Mouse (Mus musculus) hindbrain, embryonic 15.5 days (tissue): ENCODE measurements around the gene Rnf183. TPM values are rescaled to one million over a fixed set of nuclear protein-coding genes. Genes with fewer than 3 reads are reported as not detected.
"Not testable (repeated sequence)": the region's sequence is repeated elsewhere in the genome, so short reads cannot be mapped to it uniquely, and the experiment has no call there.

Experiments used
- ATAC-seq: fragments of 200-750 bp; cut with Nextera tagmentation; 2 replicates; pipeline ENCODE4 v1.8.0; 2017; ENCODE audit warnings: low read depth, moderate number of reproducible peaks, moderate TSS enrichment; ENCODE audit not compliant: low FRiP score
- H3K27ac ChIP-seq: fragments of 300-500 bp; sonication (generic); replicated peaks from 2 replicates; pipeline ENCODE4 v1.5.1; 2015; ENCODE audit warnings: mild to moderate bottlenecking, inconsistent platforms
- H3K27me3 ChIP-seq: fragments of 300-500 bp; sonication (generic); 2 replicates; pipeline ENCODE4 v1.6.1; 2015; ENCODE audit warnings: control low read depth, inconsistent platforms
- H3K36me3 ChIP-seq: fragments of 300-500 bp; sonication (generic); 2 replicates; pipeline ENCODE4 v1.6.1; 2015; ENCODE audit warnings: control low read depth, inconsistent platforms
- H3K4me1 ChIP-seq: fragments of 300-500 bp; sonication (generic); replicated peaks from 2 replicates; pipeline ENCODE4 v1.6.1; 2015; ENCODE audit warnings: control low read depth, inconsistent platforms
- H3K4me2 ChIP-seq: fragments of 300-500 bp; sonication (generic); 2 replicates; pipeline ENCODE4 v1.6.1; 2015; ENCODE audit warnings: moderate library complexity, mild to moderate bottlenecking, inconsistent platforms
- H3K4me3 ChIP-seq: fragments of 300-500 bp; sonication (generic); 2 replicates; pipeline ENCODE4 v1.5.1; 2015; ENCODE audit warnings: mild to moderate bottlenecking, inconsistent platforms
- H3K9ac ChIP-seq: fragments of 300-500 bp; sonication (generic); 2 replicates; pipeline ENCODE4 v1.6.1; 2015; ENCODE audit warnings: inconsistent platforms
- H3K9me3 ChIP-seq: fragments of 300-500 bp; sonication (generic); 2 replicates; pipeline ENCODE4 v1.6.1; 2016; ENCODE audit warnings: control low read depth, inconsistent platforms
- WGBS: fragments of 180-500 bp; shearing (Covaris S2); methylation state at CpG from one replicate; pipeline ENCODE4 v1.1.7; 2015; 5-methylcytosine and 5-hydroxymethylcytosine counted together
- polyA plus RNA-seq: library from polyadenylated mRNA; unstranded; fragments of >200 nt; fragmentation: Nextera tagmentation; extraction: Ambion mirVana; gene quantifications from 2 replicates; pipeline ENCODE4 v1.2.1, GENCODE M21; 2015

Gene Rnf183
- 0.27 TPM in 1 of 2 replicates, not detected in the other for polyA plus RNA-seq

DNA sequence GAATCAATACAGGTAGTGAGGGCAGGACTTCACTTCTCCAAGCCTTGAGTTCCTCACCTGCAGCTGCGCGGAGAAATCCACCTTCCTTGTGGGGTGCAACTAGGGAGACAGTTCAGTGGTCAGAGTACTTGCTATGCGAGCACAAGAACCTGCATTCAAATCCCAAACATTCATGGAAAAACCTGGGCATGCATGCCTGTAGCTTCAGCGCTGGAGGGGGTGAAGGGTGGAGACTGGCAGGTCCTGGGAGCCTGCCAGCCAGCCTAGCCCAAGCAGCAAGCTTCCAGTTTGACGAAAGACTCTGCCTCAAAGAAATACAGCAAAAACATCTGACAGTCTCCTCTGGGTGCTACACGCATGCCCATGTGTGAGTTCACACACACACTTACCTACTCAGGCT, at the start of gene Rnf183:
Gene Rnf183, minus strand, starts transcription at position 172 of the 400 bp plus-strand sequence.
- no peak within 1 kb of the TSS for H3K9ac ChIP-seq
- no peaks in the 10 kb centered on the region for H3K36me3 ChIP-seq
- H3K27me3 ChIP-seq = no peaks in the 10 kb centered on the region
- H3K4me3 ChIP-seq = no peak within 1 kb of the TSS
- H3K4me2 ChIP-seq = no peak within 1 kb of the TSS
- no peaks in the 10 kb centered on the region for H3K9me3 ChIP-seq
- no peak for ATAC-seq
- no peak within 1 kb of the TSS for H3K27ac ChIP-seq
- H3K4me1 ChIP-seq = no peaks in the 10 kb centered on the region
- 86% methylated on average over 6 of the region's 6 CpGs for WGBS

DNA sequence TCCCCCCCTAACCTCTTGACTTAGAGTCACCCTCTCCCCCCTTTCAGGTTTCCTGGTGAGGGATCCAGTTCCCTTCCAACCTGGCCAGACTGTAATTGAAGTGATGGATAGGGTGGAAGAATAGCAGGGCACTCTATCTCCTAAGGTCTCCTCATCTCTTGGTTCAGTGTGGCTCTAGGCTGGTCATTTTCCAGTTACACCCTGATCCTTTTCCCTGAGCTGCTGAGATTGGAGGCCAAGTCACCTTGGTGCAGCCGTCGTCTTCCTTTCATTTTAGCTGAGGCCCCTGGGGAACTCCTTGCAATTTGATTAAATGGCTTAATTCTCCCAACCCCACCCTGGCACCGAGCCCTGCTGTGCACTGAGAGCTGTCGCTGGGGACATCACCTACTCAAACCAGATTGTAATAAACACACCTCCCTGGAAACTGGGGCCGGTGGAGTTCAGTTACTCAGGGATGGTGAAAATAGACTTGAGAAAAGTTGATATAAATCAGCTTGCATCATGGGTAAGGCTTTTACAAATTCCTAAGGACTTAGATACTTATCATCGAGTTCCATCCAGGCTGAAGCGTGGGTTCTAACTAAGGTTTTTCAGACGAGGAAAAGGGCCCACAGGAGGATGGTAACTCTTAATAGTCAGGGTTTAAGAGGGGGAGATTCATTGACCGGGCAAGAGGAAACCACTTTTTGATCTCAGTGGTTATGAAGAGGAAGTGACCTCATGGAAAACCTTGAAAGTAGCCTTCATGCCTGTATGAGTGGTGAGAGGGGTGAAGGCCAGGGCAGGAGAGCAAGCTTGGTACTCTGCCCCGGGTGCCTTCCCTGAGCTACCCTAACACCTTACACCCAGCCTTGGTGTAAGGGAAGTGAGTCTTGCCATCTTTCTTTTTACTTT, 45.9 kb upstream of the Rnf183 start:
- ATAC-seq = no peak
- Histone ChIP-seq H3K4me1 (peaks cover 11% of the 10 kb centered on the region), H3K27me3 (peaks cover 24% of the 10 kb centered on the region), H3K4me3 (no peak overlapping the region), H3K36me3 (no peaks in the 10 kb centered on the region), H3K27ac (no peak overlapping the region), H3K9me3 (no peaks in the 10 kb centered on the region), H3K9ac (no peak overlapping the region), H3K4me2 (no peak overlapping the region)
- WGBS = 47% methylated on average over 10 of the region's 10 CpGs

DNA sequence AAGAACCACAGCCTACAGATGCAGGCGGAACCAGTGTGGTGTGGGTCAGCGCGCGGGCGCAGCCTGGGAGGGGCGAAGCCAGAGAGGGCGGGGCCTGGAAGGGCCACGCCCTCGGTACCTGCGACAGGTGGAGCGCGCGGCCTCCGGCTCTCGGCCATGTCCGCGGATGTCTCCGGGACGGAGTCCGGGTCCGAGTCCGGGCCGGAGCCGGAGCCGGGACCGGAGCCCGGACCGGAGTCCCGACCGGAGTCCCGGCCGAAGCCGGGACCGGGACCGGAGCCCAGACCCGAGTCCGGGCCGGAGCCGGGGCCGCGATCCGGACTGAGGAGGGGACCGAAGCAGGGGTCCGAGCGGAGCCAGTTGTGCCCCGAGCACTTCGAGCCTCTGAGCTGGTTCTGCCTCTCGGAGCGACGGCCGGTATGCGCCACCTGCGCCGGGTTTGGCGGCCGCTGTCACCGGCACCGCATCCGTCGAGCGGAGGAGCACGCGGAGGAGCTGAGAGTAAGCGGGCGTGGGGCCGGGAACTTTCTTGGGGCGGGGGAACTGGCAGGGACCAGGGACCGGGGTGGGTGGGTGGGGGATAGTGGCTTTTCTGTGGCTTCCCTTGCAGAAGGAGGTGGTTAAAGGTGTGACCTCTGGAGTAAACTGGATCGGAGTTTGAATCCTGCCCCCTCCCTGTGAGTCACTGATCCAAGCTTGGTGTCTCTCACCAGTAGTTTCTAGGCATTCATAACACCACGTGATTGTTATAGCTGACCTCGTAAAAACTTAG, 45.1 kb upstream of the Rnf183 start, which contains the start of gene Bspry:
Gene Bspry, plus strand, starts transcription at position 117 of the 772 bp plus-strand sequence.
- no peaks in the 10 kb centered on the region for H3K36me3 ChIP-seq
- no peak within 1 kb of the TSS for H3K27ac ChIP-seq
- H3K27me3 ChIP-seq = peaks cover 24% of the 10 kb centered on the region
- H3K4me2 ChIP-seq = peak within 1 kb of the TSS; percentile 78
- peak within 1 kb of the TSS; percentile 49 for H3K4me3 ChIP-seq
- no peaks in the 10 kb centered on the region for H3K9me3 ChIP-seq
- ATAC-seq = peak; percentile 89
- peaks cover 11% of the 10 kb centered on the region for H3K4me1 ChIP-seq
- 3% methylated on average over 68 of the region's 71 CpGs for WGBS
- H3K9ac ChIP-seq = peak within 1 kb of the TSS; percentile 38; the same call in 1 of the 2 replicates

DNA sequence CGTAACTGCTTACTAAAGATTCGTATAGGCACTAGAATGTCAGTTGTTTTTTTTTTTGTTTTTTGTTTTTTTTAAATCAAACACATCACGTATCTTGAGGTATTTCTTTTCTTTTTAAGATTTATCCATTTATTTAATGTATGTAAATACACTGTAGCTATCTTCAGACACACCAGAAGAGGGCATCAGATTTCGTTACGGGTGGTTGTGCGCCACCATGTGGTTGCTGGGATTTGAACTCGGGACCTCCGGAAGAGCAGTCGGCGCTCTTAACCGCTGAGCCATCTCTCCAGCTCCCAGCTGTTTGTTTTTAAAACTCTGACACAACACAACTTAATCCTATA, 44.5 kb upstream of the Rnf183 start:
- H3K27ac ChIP-seq, ATAC-seq, H3K9me3 ChIP-seq, H3K36me3 ChIP-seq: not testable (repeated sequence)
- Histone ChIP-seq H3K9ac (peak overlapping the region; percentile 38; the same call in 1 of the 2 replicates), H3K4me3 (peak overlapping the region; percentile 49), H3K4me1 (peaks cover 11% of the 10 kb centered on the region), H3K4me2 (peak overlapping the region; percentile 78), H3K27me3 (peaks cover 24% of the 10 kb centered on the region)
- whole genome bisulfite sequencing = 14% methylated on average over 11 of the region's 11 CpGs

DNA sequence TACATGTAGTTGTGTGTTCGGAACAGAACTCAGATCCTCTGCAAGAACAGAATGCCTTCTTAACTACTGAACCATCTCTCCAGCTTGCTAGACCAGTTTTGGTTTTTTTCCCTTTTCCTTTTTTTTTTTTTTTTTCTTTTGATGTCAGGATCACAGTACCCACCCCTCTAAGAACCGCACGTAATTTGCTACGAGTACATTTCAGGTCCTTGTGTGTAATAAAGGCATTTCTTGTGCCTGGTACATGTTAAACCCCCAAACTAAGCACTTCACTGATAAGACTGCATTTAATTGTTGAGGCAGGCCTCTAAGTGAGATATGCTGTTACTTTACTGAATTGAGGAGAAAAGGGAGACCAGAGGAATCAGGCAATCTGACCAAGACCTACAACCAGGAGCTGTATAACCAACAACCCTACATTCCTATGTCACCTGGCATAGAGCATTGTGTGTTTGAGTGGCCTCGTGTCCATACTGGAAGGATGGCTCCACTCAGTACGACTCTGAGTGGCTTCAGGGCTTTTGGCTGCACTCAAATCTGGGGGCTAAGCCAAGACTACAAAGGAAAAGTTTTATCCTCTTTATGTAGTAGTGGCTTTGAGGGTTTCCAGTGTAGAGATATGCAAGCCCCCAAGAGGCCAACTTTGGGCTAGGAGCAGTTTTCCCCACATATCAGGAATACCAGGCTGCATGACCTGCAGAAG, 42.6 kb upstream of the Rnf183 start:
- no peaks in the 10 kb centered on the region for H3K9me3 ChIP-seq
- WGBS = 89% methylated on average over 6 of the region's 6 CpGs
- H3K36me3 ChIP-seq = no peaks in the 10 kb centered on the region
- peaks cover 11% of the 10 kb centered on the region for H3K4me1 ChIP-seq
- H3K27me3 ChIP-seq = peaks cover 24% of the 10 kb centered on the region
- H3K4me3 ChIP-seq = no peak overlapping the region
- no peak for ATAC-seq
- no peak overlapping the region for H3K27ac ChIP-seq
- H3K4me2 ChIP-seq = no peak overlapping the region
- H3K9ac ChIP-seq = no peak overlapping the region

DNA sequence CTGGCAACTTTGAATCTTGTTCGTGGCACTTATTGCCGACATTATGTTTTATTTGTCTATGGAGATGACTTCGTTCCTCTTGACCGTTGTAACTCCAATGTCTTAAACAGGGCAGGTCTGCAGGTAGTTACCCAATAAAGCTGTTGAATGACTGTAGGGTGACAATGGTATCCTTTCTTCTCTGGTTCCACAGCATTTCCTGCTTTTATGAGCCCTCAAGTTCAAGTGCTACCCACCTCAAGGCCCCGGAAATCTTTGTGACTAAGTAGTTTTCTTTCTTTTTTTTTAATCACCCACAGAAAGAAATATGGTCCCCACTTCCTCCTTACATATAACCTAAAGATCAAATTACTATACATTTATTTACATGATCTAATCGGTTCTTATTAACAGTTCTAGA, 40.7 kb upstream of the Rnf183 start:
- H3K9me3 ChIP-seq = no peaks in the 10 kb centered on the region
- peaks cover 20% of the 10 kb centered on the region for H3K27me3 ChIP-seq
- H3K9ac ChIP-seq = no peak overlapping the region
- 95% methylated on average over 6 of the region's 6 CpGs for WGBS
- H3K27ac ChIP-seq = no peak overlapping the region
- no peak overlapping the region for H3K4me2 ChIP-seq
- H3K4me3 ChIP-seq = no peak overlapping the region
- H3K4me1 ChIP-seq = peaks cover 11% of the 10 kb centered on the region
- no peaks in the 10 kb centered on the region for H3K36me3 ChIP-seq
- ATAC-seq = no peak

DNA sequence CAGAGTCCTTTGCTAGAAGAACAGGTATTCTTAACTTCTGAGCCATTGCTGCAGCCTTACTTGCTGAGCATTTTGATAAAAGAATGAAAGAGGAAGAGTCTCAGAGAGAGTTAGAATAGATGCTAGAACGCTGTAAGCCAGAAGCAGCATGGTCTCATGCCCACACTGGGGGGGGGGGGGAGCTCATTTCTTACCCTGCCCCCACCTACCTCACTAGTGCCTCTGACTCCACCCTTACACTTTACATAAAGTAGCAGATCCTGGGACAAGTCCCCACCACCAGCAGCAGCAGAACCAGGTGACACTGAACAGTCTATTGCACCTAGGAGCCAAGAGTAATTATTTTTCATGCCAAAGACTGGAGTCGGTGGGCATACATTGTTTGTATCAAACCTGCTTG, 40.1 kb upstream of the Rnf183 start:
- Histone ChIP-seq H3K36me3 (no peaks in the 10 kb centered on the region), H3K27ac (no peak overlapping the region), H3K9ac (no peak overlapping the region), H3K4me3 (no peak overlapping the region), H3K9me3 (no peaks in the 10 kb centered on the region), H3K27me3 (peaks cover 20% of the 10 kb centered on the region), H3K4me1 (peaks cover 13% of the 10 kb centered on the region), H3K4me2 (no peak overlapping the region)
- 79% methylated on average over 2 of the region's 2 CpGs for WGBS
- ATAC-seq = no peak

DNA sequence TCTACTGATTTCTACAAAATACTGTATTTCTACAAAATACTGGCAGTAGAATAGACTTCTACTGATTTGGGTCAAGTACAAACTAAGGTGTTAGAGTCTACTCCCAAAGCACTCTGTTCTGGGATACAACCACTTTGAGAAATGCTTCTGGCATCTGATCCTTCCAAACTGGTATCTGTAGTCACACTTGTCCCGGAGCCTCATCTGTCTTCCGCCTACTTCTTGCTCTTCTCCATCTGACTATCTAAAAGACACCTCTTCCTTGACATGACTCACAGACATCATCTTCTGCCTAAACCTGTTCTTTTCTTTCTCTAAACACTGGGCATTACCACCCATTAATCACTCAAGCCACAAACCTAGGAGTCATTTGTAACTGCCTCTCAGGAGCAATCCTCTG, 37.0 kb upstream of the Rnf183 start:
- Histone ChIP-seq H3K4me1 (peaks cover 5% of the 10 kb centered on the region), H3K27me3 (0 out of 2 replicates have a peak, but pooled peaks cover 2% of the 10 kb centered on the region), H3K4me3 (no peak overlapping the region), H3K4me2 (no peak overlapping the region), H3K36me3 (no peaks in the 10 kb centered on the region), H3K27ac (no peak overlapping the region), H3K9me3 (no peaks in the 10 kb centered on the region), H3K9ac (no peak overlapping the region)
- ATAC-seq = no peak
- WGBS = 93% methylated on average over 2 of the region's 2 CpGs

DNA sequence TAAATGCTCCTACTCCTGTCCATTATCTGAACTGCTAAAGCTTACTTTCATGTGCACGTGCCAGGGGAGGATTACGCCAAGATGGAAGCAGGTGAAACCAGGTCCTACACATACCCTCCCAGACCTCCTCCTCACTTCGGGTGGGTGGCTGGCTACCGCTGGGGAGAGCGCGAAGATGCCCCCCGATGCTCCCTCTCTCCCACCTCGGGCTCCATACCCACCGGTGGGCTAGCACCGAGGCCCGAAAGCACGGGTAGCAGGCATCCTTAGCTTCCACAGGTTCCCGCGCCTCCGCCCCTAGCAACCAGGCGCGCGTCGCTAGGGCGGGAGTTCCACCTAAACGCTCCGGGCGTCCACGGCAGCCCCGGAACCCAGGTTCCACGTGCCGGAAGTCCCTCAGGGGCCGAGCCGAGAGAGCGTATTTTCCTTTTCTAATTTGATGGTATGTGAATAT, 35.6 kb upstream of the Rnf183 start, which contains the start of gene Wdr31:
Gene Wdr31, minus strand, starts transcription at position 299 of the 454 bp plus-strand sequence.
- Histone ChIP-seq H3K9me3 (no peaks in the 10 kb centered on the region), H3K4me1 (peaks cover 5% of the 10 kb centered on the region), H3K9ac (peak within 1 kb of the TSS; percentile 61), H3K36me3 (no peaks in the 10 kb centered on the region), H3K4me2 (peak within 1 kb of the TSS; percentile 65), H3K27me3 (no peaks in the 10 kb centered on the region), H3K27ac (peak within 1 kb of the TSS; percentile 60; the same call in 1 of the 2 replicates), H3K4me3 (peak within 1 kb of the TSS; percentile 62)
- WGBS = 2% methylated on average over 30 of the region's 30 CpGs
- peak; percentile 95 for ATAC-seq

DNA sequence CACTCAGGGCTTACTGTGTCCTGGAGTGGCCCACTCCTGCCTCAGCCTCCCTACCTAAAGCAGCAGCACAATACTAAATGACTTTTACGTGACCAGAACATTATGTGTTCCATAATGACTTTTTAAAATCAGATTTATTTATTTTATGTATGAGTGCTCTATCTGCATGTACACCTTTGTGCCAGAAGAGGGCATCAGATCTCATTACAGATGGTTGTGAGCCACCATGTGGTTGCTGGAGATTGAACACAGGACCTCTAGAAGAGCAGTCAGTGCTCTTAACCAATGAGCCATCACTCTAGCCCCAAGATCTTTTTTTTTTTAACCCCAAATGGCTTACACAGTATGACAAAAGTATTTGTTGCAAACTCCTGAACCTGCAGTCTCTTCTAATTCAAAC, 33.1 kb upstream of the Rnf183 start:
- WGBS = 100% methylated on average over 1 of the region's 1 CpGs
- ATAC-seq = no peak
- no peaks in the 10 kb centered on the region for H3K36me3 ChIP-seq

DNA sequence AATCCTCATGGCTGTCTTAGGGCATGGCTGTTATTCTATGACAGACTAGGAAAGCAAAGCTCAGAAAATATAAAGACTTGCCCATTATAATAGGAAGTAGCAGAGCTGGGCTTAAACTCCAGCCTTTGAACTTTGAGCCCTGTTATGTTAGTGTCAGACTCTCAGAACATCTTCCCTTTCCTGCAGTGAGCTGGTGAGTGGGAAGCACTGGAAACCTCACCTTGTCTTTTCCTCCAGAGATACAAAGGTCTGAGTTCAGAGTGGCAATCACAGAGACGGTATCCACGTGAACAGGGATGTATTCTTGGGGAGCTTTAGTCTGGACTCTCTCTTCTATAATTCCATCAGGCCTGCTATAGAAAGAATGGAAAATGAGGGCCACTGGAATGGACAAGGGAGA, 28.1 kb upstream of the Rnf183 start:
- no peak overlapping the region for H3K27ac ChIP-seq
- H3K36me3 ChIP-seq = peaks cover 5% of the 10 kb centered on the region; the same call in 1 of the 2 replicates
- WGBS = 77% methylated on average over 2 of the region's 2 CpGs
- no peaks in the 10 kb centered on the region for H3K4me1 ChIP-seq
- ATAC-seq = no peak
- H3K27me3 ChIP-seq = no peaks in the 10 kb centered on the region
- H3K9me3 ChIP-seq = no peaks in the 10 kb centered on the region
- H3K4me2 ChIP-seq = no peak overlapping the region
- no peak overlapping the region for H3K9ac ChIP-seq
- no peak overlapping the region for H3K4me3 ChIP-seq

More for the DNA sequence above, 33.1 kb upstream of the Rnf183 start:
- no peak overlapping the region for H3K4me2 ChIP-seq
- no peak overlapping the region for H3K4me3 ChIP-seq
- peaks cover 5% of the 10 kb centered on the region for H3K4me1 ChIP-seq
- H3K27me3 ChIP-seq = no peaks in the 10 kb centered on the region
- H3K9ac ChIP-seq = no peak overlapping the region
- H3K27ac ChIP-seq = no peak overlapping the region
- no peaks in the 10 kb centered on the region for H3K9me3 ChIP-seq
